Mouse (Mus musculus): ENCODE measurements around the gene Rad51d. TPM values are rescaled to one million over a fixed set of nuclear protein-coding genes. Genes with fewer than 3 reads are reported as not detected.

Gene Rad51d
- total and polyA plus RNA-seq, 2 experiments from 2014 or later: 11.0 to 11.2 TPM

DNA sequence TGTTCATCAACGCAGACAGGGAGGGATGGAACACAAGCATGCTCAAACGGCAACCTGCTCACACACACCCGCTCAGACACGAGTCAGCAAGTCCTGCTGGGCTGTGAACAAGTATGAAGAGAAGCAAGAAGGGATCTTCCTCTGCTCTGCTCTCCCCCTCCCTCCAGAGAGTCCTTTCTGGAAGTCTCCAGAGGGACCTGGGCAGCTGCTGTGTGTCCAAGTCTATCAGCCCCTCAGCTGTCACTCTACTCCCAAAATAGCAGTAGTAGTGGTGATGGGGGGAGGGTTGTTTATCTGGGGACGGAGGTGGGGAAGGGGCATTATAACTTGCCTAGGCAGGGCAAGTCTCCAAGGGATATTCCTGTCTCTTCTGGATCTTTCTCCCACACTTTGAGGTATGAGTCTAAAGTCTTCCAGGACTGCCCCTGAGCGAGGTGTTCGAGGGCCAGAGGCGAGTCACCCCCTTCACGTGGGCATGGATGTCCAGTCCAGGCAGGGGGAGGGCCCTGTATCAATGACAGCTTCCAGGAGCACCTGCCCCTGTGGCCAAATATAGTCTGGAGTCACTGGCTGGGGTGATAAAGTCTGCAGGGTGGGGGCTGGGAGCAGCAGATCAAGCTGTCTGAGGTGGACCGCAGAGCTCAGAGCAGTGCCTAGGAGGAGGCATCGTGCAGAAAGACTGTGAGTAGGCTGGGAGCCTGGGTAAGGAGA lies 20.4 kb upstream of the Rad51d start:
- no peak for TF ChIP-seq CTCF (IDR thresholded peaks at IDR 0.05)
- H3K36me3 ChIP-seq (ENCODE audit: insufficient read depth, low read length): peaks cover 5% of the 10 kb centered on the region
- no peak overlapping the region for H3K4me2 ChIP-seq (ENCODE audit: low read depth, low read length, poor library complexity, severe bottlenecking)
- H3K4me1 ChIP-seq (ENCODE audit: insufficient read depth, low read length): 0 out of 2 replicates have a peak, but pooled peaks cover 6% of the 10 kb centered on the region
- WGBS: 80% methylated on average over 11 of the region's 11 CpGs
- H3K27ac ChIP-seq (ENCODE audit: low read depth, low read length): no peak overlapping the region
- no peak overlapping the region for H3K9ac ChIP-seq (replicated peaks; ENCODE audit: low read length, poor library complexity, severe bottlenecking)
- DNase-seq (ENCODE audit: low spot score) (no peak), ATAC-seq (ENCODE audit: low FRiP score) (no peak)
- no peak overlapping the region for H3K4me3 ChIP-seq (ENCODE audit: low read depth, low read length)
- 0 out of 2 replicates have a peak, but pooled peaks cover 5% of the 10 kb centered on the region for H3K27me3 ChIP-seq (ENCODE audit: insufficient read depth, low read length)
- H3K9me3 ChIP-seq (ENCODE audit: low read length): no peaks in the 10 kb centered on the region

GRCm38 (mm10) chr11:82910250-82910649 lies 19.8 kb upstream of the Rad51d start, which contains the start of gene Unc45b:
Gene Unc45b (plus strand): TSS chr11:82910550.
- ATAC-seq (ENCODE audit: low FRiP score): no peak
- Histone ChIP-seq H3K9ac (replicated peaks; ENCODE audit: low read length, poor library complexity, severe bottlenecking) (no peak within 1 kb of the TSS), H3K4me1 (ENCODE audit: insufficient read depth, low read length) (0 out of 2 replicates have a peak, but pooled peaks cover 6% of the 10 kb centered on the region), H3K27me3 (ENCODE audit: insufficient read depth, low read length) (0 out of 2 replicates have a peak, but pooled peaks cover 5% of the 10 kb centered on the region), H3K27ac (ENCODE audit: low read depth, low read length) (no peak within 1 kb of the TSS), H3K36me3 (ENCODE audit: insufficient read depth, low read length) (peaks cover 9% of the 10 kb centered on the region), H3K4me2 (ENCODE audit: low read depth, low read length, poor library complexity, severe bottlenecking) (no peak within 1 kb of the TSS), H3K9me3 (ENCODE audit: low read length) (no peaks in the 10 kb centered on the region), H3K4me3 (ENCODE audit: low read depth, low read length) (no peak within 1 kb of the TSS)
- 89% methylated on average over 4 of the region's 4 CpGs for WGBS
- DNase-seq (ENCODE audit: low spot score): no peak
- TF ChIP-seq CTCF (IDR thresholded peaks at IDR 0.05): no peak

DNA sequence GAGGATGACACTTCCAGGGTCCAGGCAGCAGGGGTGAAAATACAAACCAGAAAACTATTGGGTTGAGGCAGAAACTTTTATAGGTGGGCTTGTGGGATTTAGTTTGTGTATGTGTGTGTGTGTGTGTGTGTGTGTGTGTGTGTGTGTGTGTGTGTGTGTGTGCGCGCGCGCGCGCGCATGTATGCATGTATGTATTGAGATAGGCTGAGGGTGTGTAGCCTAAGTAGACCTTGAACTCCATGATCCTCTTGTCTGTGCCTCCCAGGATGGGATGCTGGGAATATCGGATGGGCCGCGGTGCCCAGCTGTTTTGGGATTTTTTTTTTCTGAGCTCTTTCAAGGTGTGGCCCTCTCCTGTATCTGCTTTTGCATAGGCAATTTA lies 18.2 kb upstream of the Rad51d start:
- TF ChIP-seq CTCF (IDR thresholded peaks at IDR 0.05): no peak
- no peak for ATAC-seq (ENCODE audit: low FRiP score)
- WGBS: 77% methylated on average over 4 of the region's 10 CpGs
- H3K4me1 ChIP-seq (ENCODE audit: insufficient read depth, low read length): 0 out of 2 replicates have a peak, but pooled peaks cover 6% of the 10 kb centered on the region
- no peak for DNase-seq (ENCODE audit: low spot score)
- H3K36me3 ChIP-seq (ENCODE audit: insufficient read depth, low read length): peaks cover 25% of the 10 kb centered on the region
- peak overlapping the region; percentile 80; the same call in 1 of the 2 replicates for H3K4me3 ChIP-seq (ENCODE audit: low read depth, low read length)
- H3K9me3 ChIP-seq (ENCODE audit: low read length): no peaks in the 10 kb centered on the region
- H3K27me3 ChIP-seq (ENCODE audit: insufficient read depth, low read length): 0 out of 2 replicates have a peak, but pooled peaks cover 5% of the 10 kb centered on the region
- peak overlapping the region; percentile 78; the same call in 1 of the 2 replicates for H3K4me2 ChIP-seq (ENCODE audit: low read depth, low read length, poor library complexity, severe bottlenecking)
- H3K9ac ChIP-seq (replicated peaks; ENCODE audit: low read length, poor library complexity, severe bottlenecking): 0 out of 2 replicates have a peak overlapping the region, but pooled peaks have one; percentile 64
- H3K27ac ChIP-seq (ENCODE audit: low read depth, low read length): no peak overlapping the region

DNA sequence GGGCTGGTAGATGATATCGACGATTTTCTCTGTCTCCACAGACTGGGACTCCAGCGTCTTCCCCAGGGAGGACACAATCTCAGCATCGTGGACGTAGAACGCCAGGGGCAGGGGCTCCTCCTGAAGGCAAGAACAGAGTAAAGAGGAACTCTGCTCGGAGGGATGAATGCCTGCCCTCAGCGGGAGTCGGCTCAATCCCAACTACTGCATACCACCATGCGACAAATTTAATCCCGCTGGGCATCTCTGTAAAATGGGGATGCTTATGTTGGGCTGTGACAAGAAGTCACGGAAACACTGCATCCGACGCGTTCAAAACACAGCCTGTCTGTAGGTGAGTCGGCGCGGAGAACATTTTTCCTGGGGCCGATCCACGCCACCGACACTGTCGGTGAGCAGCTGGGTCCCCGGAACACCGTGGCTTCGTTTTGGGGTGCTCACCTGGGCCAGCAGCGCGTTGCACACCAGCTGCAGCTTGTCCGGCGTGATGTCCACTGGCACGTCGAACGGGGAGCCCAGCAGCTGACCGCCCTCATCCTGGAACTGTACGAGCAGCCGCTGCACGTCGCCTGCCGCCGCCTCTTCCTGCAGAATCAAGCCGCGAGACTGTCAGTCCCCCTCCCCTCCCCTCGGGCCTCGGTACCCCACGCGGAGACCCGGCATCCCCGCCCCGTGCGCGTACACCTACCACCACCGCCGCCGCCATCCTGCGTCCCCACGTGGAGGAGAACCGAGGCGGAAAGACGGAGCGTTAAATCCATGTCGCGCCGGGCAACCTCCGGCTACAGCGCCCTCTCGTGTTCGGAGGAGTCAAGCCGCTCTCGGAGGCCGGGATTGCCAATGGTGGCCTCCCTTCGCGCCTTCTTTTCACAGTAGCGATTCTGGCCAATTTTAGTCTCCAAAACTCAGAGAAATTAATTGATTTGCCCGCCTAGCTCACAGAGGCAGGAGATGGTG lies 17.5 kb upstream of the Rad51d start, which contains the start of gene Nle1:
Gene Nle1, minus strand, starts transcription at position 761 of the 957 bp plus-strand sequence.
- peak; percentile 87 for ATAC-seq (ENCODE audit: low FRiP score)
- WGBS: 2% methylated on average over 68 of the region's 73 CpGs

GRCm38 (mm10) chr11:82905816-82906215 lies 15.4 kb upstream of the Rad51d start:
- Histone ChIP-seq H3K27me3 (ENCODE audit: insufficient read depth, low read length) (no peaks in the 10 kb centered on the region), H3K4me2 (ENCODE audit: low read depth, low read length, poor library complexity, severe bottlenecking) (no peak overlapping the region), H3K36me3 (ENCODE audit: insufficient read depth, low read length) (peaks cover 45% of the 10 kb centered on the region), H3K9me3 (ENCODE audit: low read length) (no peaks in the 10 kb centered on the region), H3K27ac (ENCODE audit: low read depth, low read length) (no peak overlapping the region), H3K9ac (replicated peaks; ENCODE audit: low read length, poor library complexity, severe bottlenecking) (no peak overlapping the region), H3K4me3 (ENCODE audit: low read depth, low read length) (no peak overlapping the region), H3K4me1 (ENCODE audit: insufficient read depth, low read length) (0 out of 2 replicates have a peak, but pooled peaks cover 6% of the 10 kb centered on the region)
- DNase-seq (ENCODE audit: low spot score) (no peak), ATAC-seq (ENCODE audit: low FRiP score) (no peak)
- WGBS: 88% methylated on average over 5 of the region's 5 CpGs
- TF ChIP-seq CTCF (IDR thresholded peaks at IDR 0.05): no peak

More for the DNA sequence above, 17.5 kb upstream of the Rad51d start, which contains the start of gene Nle1:
- peak; percentile 98 for TF ChIP-seq CTCF (IDR thresholded peaks at IDR 0.05)
- H3K27me3 ChIP-seq (ENCODE audit: insufficient read depth, low read length): 0 out of 2 replicates have a peak, but pooled peaks cover 1% of the 10 kb centered on the region
- H3K4me3 ChIP-seq (ENCODE audit: low read depth, low read length): peak within 1 kb of the TSS; percentile 80
- H3K36me3 ChIP-seq (ENCODE audit: insufficient read depth, low read length): peaks cover 31% of the 10 kb centered on the region
- H3K4me2 ChIP-seq (ENCODE audit: low read depth, low read length, poor library complexity, severe bottlenecking): peak within 1 kb of the TSS; percentile 78
- no peaks in the 10 kb centered on the region for H3K9me3 ChIP-seq (ENCODE audit: low read length)
- H3K9ac ChIP-seq (replicated peaks; ENCODE audit: low read length, poor library complexity, severe bottlenecking): peak within 1 kb of the TSS; percentile 64
- 0 out of 2 replicates have a peak, but pooled peaks cover 6% of the 10 kb centered on the region for H3K4me1 ChIP-seq (ENCODE audit: insufficient read depth, low read length)
- peak within 1 kb of the TSS; percentile 21 for H3K27ac ChIP-seq (ENCODE audit: low read depth, low read length)
- peak; percentile 94 for DNase-seq (ENCODE audit: low spot score)
